Mouse (Mus musculus): ENCODE results near the gene Cidec.

Cidec gene

GRCm38 (mm10) chr6:113406683-113407082, 28.9 kb downstream of the Cidec start:
- DNase-seq (ENCODE audit: extremely low spot score) = no peak

- no peak for DNase-seq (ENCODE audit: extremely low spot score)
Observed at GRCm38 (mm10) chr6:113405483-113405882, 30.1 kb downstream of the Cidec start.

- DNase-seq (ENCODE audit: extremely low spot score) = no peak
Observed at GRCm38 (mm10) chr6:113404649-113405448, 30.7 kb downstream of the Cidec start.

GRCm38 (mm10) chr6:113402094-113402493, 33.5 kb downstream of the Cidec start:
- DNase-seq (ENCODE audit: extremely low spot score) = no peak

GRCm38 (mm10) chr6:113396270-113397030, 39.1 kb downstream of the Cidec start:
- no peak for DNase-seq (ENCODE audit: extremely low spot score)

- DNase-seq (ENCODE audit: extremely low spot score) = no peak
Observed at GRCm38 (mm10) chr6:113395501-113395900, 40.1 kb downstream of the Cidec start.

GRCm38 (mm10) chr6:113394811-113395210, 40.7 kb downstream of the Cidec start:
- no peak for DNase-seq (ENCODE audit: extremely low spot score)

GRCm38 (mm10) chr6:113393951-113394350, 41.6 kb downstream of the Cidec start:
- DNase-seq (ENCODE audit: extremely low spot score) = no peak

- peak; percentile 81 for DNase-seq (ENCODE audit: extremely low spot score)
Observed at GRCm38 (mm10) chr6:113392387-113393071, 43.0 kb downstream of the Cidec start.

- DNase-seq (ENCODE audit: extremely low spot score) = no peak
Observed at GRCm38 (mm10) chr6:113392015-113392386, 43.6 kb downstream of the Cidec start.

GRCm38 (mm10) chr6:113390715-113391114, 44.8 kb downstream of the Cidec start:
- no peak for DNase-seq (ENCODE audit: extremely low spot score)

- no peak for DNase-seq (ENCODE audit: extremely low spot score)
Observed at GRCm38 (mm10) chr6:113388960-113389359, 46.6 kb downstream of the Cidec start, which contains the start of gene Ttll3. Gene Ttll3, plus strand, starts transcription at chr6:113389260.

- no peak for DNase-seq (ENCODE audit: extremely low spot score)
Observed at GRCm38 (mm10) chr6:113386025-113386424, 49.5 kb downstream of the Cidec start.

GRCm38 (mm10) chr6:113385160-113385714, 50.3 kb downstream of the Cidec start:
- DNase-seq (ENCODE audit: extremely low spot score) = no peak

GRCm38 (mm10) chr6:113384351-113384927, 51.1 kb downstream of the Cidec start:
- no peak for DNase-seq (ENCODE audit: extremely low spot score)

GRCm38 (mm10) chr6:113380480-113380879, 55.1 kb downstream of the Cidec start:
- no peak for DNase-seq (ENCODE audit: extremely low spot score)

- no peak for DNase-seq (ENCODE audit: extremely low spot score)
Observed at GRCm38 (mm10) chr6:113379246-113379645, 56.3 kb downstream of the Cidec start.

GRCm38 (mm10) chr6:113377496-113378385, 57.8 kb downstream of the Cidec start, which contains the start of the genes Tada3 and Arpc4:
Gene Tada3, minus strand, starts transcription at chr6:113377883.
Gene Arpc4, plus strand, starts transcription at chr6:113378115.
- DNase-seq (ENCODE audit: extremely low spot score) = peak; percentile 96

- DNase-seq (ENCODE audit: extremely low spot score) = no peak
Observed at GRCm38 (mm10) chr6:113377172-113377495, 58.4 kb downstream of the Cidec start.

Data from embryo, embryonic 9.5 days (tissue).